9 mouse cellular contexts compared by ENCODE assay signal in genomic region chr14:55052496-55052895, GRCm38 (mm10). TPM values are rescaled to one million over a fixed set of nuclear protein-coding genes. Genes with fewer than 3 reads are reported as not detected.
DNase-seq lines count a peak whose midpoint lies in the region; ATAC-seq lines count a peak whose summit lies in the region.
"Had no signal": no experiment of that assay in that cellular context is flagged by ENCODE, and none has a peak within 500 bp of the region (broad histone marks: within the 10 kb centered on the region; RNA-seq: fewer than 3 reads in every experiment).

No protein-coding gene starts in this region.

- H3K4me3 ChIP-seq in forebrain, embryonic 11.5 days (ENCODE audit: low read depth, low read length) = no peak overlapping the region
- no peak overlapping the region for H3K4me3 ChIP-seq in forebrain, embryonic 10.5 days
- no peak overlapping the region for H3K4me3 ChIP-seq in forebrain, embryonic 12.5 days (replicated peaks)

- no peak overlapping the region for H3K9ac ChIP-seq in forebrain, embryonic 11.5 days (ENCODE audit: low read length)
- no peak overlapping the region for H3K9ac ChIP-seq in forebrain, embryonic 12.5 days

- peak; percentile 76 for ATAC-seq in forebrain, embryonic 11.5 days (replicated peaks; ENCODE audit: low FRiP score)
- ATAC-seq in forebrain, embryonic 12.5 days (ENCODE audit: low FRiP score) = peak; percentile 78

- no peaks in the 10 kb centered on the region for H3K4me1 ChIP-seq in forebrain, embryonic 11.5 days (replicated peaks; ENCODE audit: control insufficient read depth, insufficient read depth, low read length)
- H3K4me1 ChIP-seq in forebrain, embryonic 10.5 days = peaks cover 24% of the 10 kb centered on the region
- peaks cover 23% of the 10 kb centered on the region; the same call in 1 of the 2 replicates for H3K4me1 ChIP-seq in forebrain, embryonic 12.5 days

- no peaks in the 10 kb centered on the region for H3K36me3 ChIP-seq in forebrain, embryonic 11.5 days (ENCODE audit: control insufficient read depth, insufficient read depth, low read length)
- H3K36me3 ChIP-seq in forebrain, embryonic 10.5 days (replicated peaks) = no peaks in the 10 kb centered on the region
- H3K36me3 ChIP-seq in forebrain, embryonic 12.5 days (replicated peaks) = no peaks in the 10 kb centered on the region

- no peak overlapping the region for H3K4me2 ChIP-seq in forebrain, embryonic 11.5 days (ENCODE audit: low read depth, low read length, severe bottlenecking)
- H3K4me2 ChIP-seq in forebrain, embryonic 12.5 days = peak overlapping the region; percentile 32

- no peaks in the 10 kb centered on the region for H3K9me3 ChIP-seq in forebrain, embryonic 11.5 days (ENCODE audit: control insufficient read depth, low read length)
- H3K9me3 ChIP-seq in forebrain, embryonic 10.5 days = no peaks in the 10 kb centered on the region
- H3K9me3 ChIP-seq in forebrain, embryonic 12.5 days = 0 out of 2 replicates have a peak, but pooled peaks cover 2% of the 10 kb centered on the region

- WGBS in forebrain, embryonic 11.5 days = 67% methylated on average over 9 of the region's 9 CpGs
- WGBS in forebrain, embryonic 10.5 days = 85% methylated on average over 9 of the region's 9 CpGs
- WGBS in forebrain, embryonic 12.5 days = 65% methylated on average over 9 of the region's 9 CpGs

- no peak overlapping the region for H3K27ac ChIP-seq in forebrain, embryonic 11.5 days (ENCODE audit: low read depth, low read length)
- H3K27ac ChIP-seq in forebrain, embryonic 10.5 days = no peak overlapping the region
- peak overlapping the region; percentile 88 for H3K27ac ChIP-seq in forebrain, embryonic 12.5 days
- H3K27ac ChIP-seq: kidney, postnatal 0 days had no signal

- DNase-seq in forebrain, embryonic 11.5 days (ENCODE audit: low spot score) = peak; percentile 79
- no peak for DNase-seq in forebrain, embryonic 10.5 days (ENCODE audit: extremely low spot score, low spot score)
- peak; percentile 83 for DNase-seq in MN1 (ENCODE audit: low spot score)
- peak; percentile 80 to 83 for DNase-seq in left cerebral cortex, postnatal 25 days (ENCODE audit: low spot score in 2 of 2)
- no peak for DNase-seq in testis, postnatal 10 days (ENCODE audit: low spot score)
- no peak for DNase-seq in ovary, postnatal 14 days (ENCODE audit: low spot score)
- DNase-seq in embryo, embryonic 10.5 days (ENCODE audit: low spot score) = no peak

- intact Hi-C loops in left cerebral cortex, postnatal 25 days (cut with DNase I) = no loop called here

- H3K27me3 ChIP-seq in forebrain, embryonic 11.5 days (ENCODE audit: control insufficient read depth, insufficient read depth, low read length) = no peaks in the 10 kb centered on the region
- H3K27me3 ChIP-seq in forebrain, embryonic 10.5 days (ENCODE audit: poor library complexity, severe bottlenecking) = peaks cover 10% of the 10 kb centered on the region; the same call in 1 of the 2 replicates
- H3K27me3 ChIP-seq in forebrain, embryonic 12.5 days = peaks cover 2% of the 10 kb centered on the region; the same call in 1 of the 2 replicates

RNA-seq across cellular contexts. Expression of gene Ngdn, which starts 37.2 kb away (rescaled TPM):
- 94.1 and 95.8 TPM in 2 replicates for polyA plus RNA-seq in forebrain, embryonic 11.5 days (2014; fragmentation: Nextera tagmentation; extraction: Ambion mirVana)
- polyA plus RNA-seq in forebrain, embryonic 10.5 days (2016; fragmentation: Nextera tagmentation; extraction: Ambion mirVana) = 102 and 104 TPM in 2 replicates
- 71.7 and 73.3 TPM in 2 replicates for polyA plus RNA-seq in forebrain, embryonic 12.5 days (2016; fragmentation: Nextera tagmentation; extraction: Ambion mirVana)
- 10 to 100 TPM; 23.0 to 26.4 TPM for total RNA-seq in left cerebral cortex, postnatal 25 days (2021)

RNA-seq across cellular contexts. Expression of gene Zfhx2, which starts 39.6 kb away (rescaled TPM):
- 15.9 TPM in 2 replicates for polyA plus RNA-seq in forebrain, embryonic 11.5 days (2014; fragmentation: Nextera tagmentation; extraction: Ambion mirVana)
- 8.1 and 9.2 TPM in 2 replicates for polyA plus RNA-seq in forebrain, embryonic 10.5 days (2016; fragmentation: Nextera tagmentation; extraction: Ambion mirVana)
- polyA plus RNA-seq in forebrain, embryonic 12.5 days (2016; fragmentation: Nextera tagmentation; extraction: Ambion mirVana) = 26.3 and 28.1 TPM in 2 replicates
- 10 to 100 TPM; 37.5 to 47.1 TPM for total RNA-seq in left cerebral cortex, postnatal 25 days (2021)

RNA-seq across cellular contexts. Expression of gene Thtpa, which starts 42.1 kb away (rescaled TPM):
- polyA plus RNA-seq in forebrain, embryonic 11.5 days (2014; fragmentation: Nextera tagmentation; extraction: Ambion mirVana) = 28.6 and 31.1 TPM in 2 replicates
- 30.5 and 31.4 TPM in 2 replicates for polyA plus RNA-seq in forebrain, embryonic 10.5 days (2016; fragmentation: Nextera tagmentation; extraction: Ambion mirVana)
- polyA plus RNA-seq in forebrain, embryonic 12.5 days (2016; fragmentation: Nextera tagmentation; extraction: Ambion mirVana) = 32.0 and 33.0 TPM in 2 replicates
- 10 to 100 TPM; 23.8 to 25.0 TPM for total RNA-seq in left cerebral cortex, postnatal 25 days (2021)

RNA-seq across cellular contexts. Expression of gene Ap1g2, which starts 53.9 kb away (rescaled TPM):
- polyA plus RNA-seq in forebrain, embryonic 11.5 days (2014; fragmentation: Nextera tagmentation; extraction: Ambion mirVana) = 13.9 and 14.8 TPM in 2 replicates
- polyA plus RNA-seq in forebrain, embryonic 10.5 days (2016; fragmentation: Nextera tagmentation; extraction: Ambion mirVana) = 16.4 and 18.5 TPM in 2 replicates
- polyA plus RNA-seq in forebrain, embryonic 12.5 days (2016; fragmentation: Nextera tagmentation; extraction: Ambion mirVana) = 10.2 and 11.4 TPM in 2 replicates
- 10 to 100 TPM; 10.3 to 11.3 TPM for total RNA-seq in left cerebral cortex, postnatal 25 days (2021)

RNA-seq across cellular contexts. Expression of gene Myh7, which starts 58.1 kb away (rescaled TPM):
- 0.11 and 0.52 TPM in 2 replicates for polyA plus RNA-seq in forebrain, embryonic 11.5 days (2014; fragmentation: Nextera tagmentation; extraction: Ambion mirVana)
- polyA plus RNA-seq in forebrain, embryonic 10.5 days (2016; fragmentation: Nextera tagmentation; extraction: Ambion mirVana) = 0.63 and 0.72 TPM in 2 replicates
- polyA plus RNA-seq in forebrain, embryonic 12.5 days (2016; fragmentation: Nextera tagmentation; extraction: Ambion mirVana) = 3.6 and 4.2 TPM in 2 replicates
- total RNA-seq in left cerebral cortex, postnatal 25 days (2021) = 10 to 100 TPM; 18.0 to 19.6 TPM

Comparison
In these comparisons a context has a peak if more than half of its experiments do, and no peak if none do; other contexts are left out.
1. DNase-seq: peak in forebrain, embryonic 11.5 days (single experiment), MN1 (single experiment) and left cerebral cortex, postnatal 25 days (2 of 2); none in forebrain, embryonic 10.5 days (single experiment), testis, postnatal 10 days (single experiment), ovary, postnatal 14 days (single experiment) and embryo, embryonic 10.5 days (single experiment).